Mouse (Mus musculus) CH12.LX (cell line): ENCODE data around the gene Nop2. TPM values are rescaled to one million over a fixed set of nuclear protein-coding genes. Genes with fewer than 3 reads are reported as not detected.

Experiments
- DNase-seq: peaks from one replicate; pipeline ENCODE4 v3.0.0-alpha.2; 2013; ENCODE audit errors: extremely low read depth
- H3K27ac ChIP-seq: 2 replicates; pipeline ENCODE4 v1.5.1; 2012; ENCODE audit warnings: low read depth, mild to moderate bottlenecking, control low read depth, moderate library complexity; ENCODE audit not compliant: insufficient read depth
- H3K27me3 ChIP-seq: replicated peaks from 2 replicates; pipeline ENCODE3; 2012; ENCODE audit warnings: inconsistent platforms
- H3K36me3 ChIP-seq, 2 experiments: replicated peaks in 1 of 2; 2 replicates each; pipeline versions ENCODE3 to v1.6.1; 2012; ENCODE audit warnings: inconsistent platforms in 1 of 2, low read length in 1 of 2, mild to moderate bottlenecking in 1 of 2, mixed read lengths in 1 of 2, moderate library complexity in 1 of 2; ENCODE audit not compliant: control insufficient read depth in 1 of 2, insufficient read depth in 1 of 2
- H3K4me1 ChIP-seq, 2 experiments: 2 replicates each; pipeline ENCODE4 v1.6.1; 2012; ENCODE audit warnings: inconsistent platforms in 1 of 2, moderate library complexity in 1 of 2; ENCODE audit not compliant: insufficient read depth in 2 of 2, control insufficient read depth in 1 of 2
- H3K4me2 ChIP-seq: 2 replicates; pipeline ENCODE4 v1.6.1; 2012; ENCODE audit warnings: low read depth, mild to moderate bottlenecking, control low read depth; ENCODE audit not compliant: poor library complexity, insufficient read depth, severe bottlenecking
- H3K4me3 ChIP-seq, 3 experiments: fragments of 150-350 bp in 1 of 3; sonication (generic) in 1 of 3; replicated peaks in 1 of 3; 2 replicates each; pipeline versions ENCODE3 to v1.5.1; 2011 to 2012; ENCODE audit warnings: low read depth in 2 of 3, low read length in 2 of 3, mild to moderate bottlenecking in 2 of 3, moderate library complexity in 2 of 3, control low read depth in 1 of 3, improper control_type of control experiment in 1 of 3, inconsistent platforms in 1 of 3, mixed read lengths in 1 of 3; ENCODE audit not compliant: poor library complexity in 1 of 3
- H3K79me2 ChIP-seq: replicated peaks from 2 replicates; pipeline ENCODE4 v1.6.1; 2012; ENCODE audit warnings: mild to moderate bottlenecking, moderate library complexity; ENCODE audit not compliant: control insufficient read depth, poor library complexity, insufficient read depth, severe bottlenecking; ENCODE audit errors: extremely low read depth
- H3K9ac ChIP-seq: 2 replicates; pipeline ENCODE4 v1.6.1; 2012; ENCODE audit warnings: low read depth, mild to moderate bottlenecking, control low read depth, moderate library complexity; ENCODE audit not compliant: insufficient read depth
- H3K9me3 ChIP-seq: replicated peaks from 2 replicates; pipeline ENCODE3; 2012; ENCODE audit warnings: low read length, inconsistent platforms, mixed read lengths
- CTCF ChIP-seq, 2 experiments: IDR thresholded peaks in 1 of 2; conservative IDR thresholded peaks in 1 of 2; 2 replicates each; pipeline ENCODE4 v1.5.1; 2011 to 2012; ENCODE audit warnings: low read depth in 2 of 2, low read length in 2 of 2, improper control_type of control experiment in 1 of 2, inconsistent platforms in 1 of 2, mild to moderate bottlenecking in 1 of 2, moderate library complexity in 1 of 2
- E2F4 ChIP-seq: IDR thresholded peaks from 2 replicates; pipeline ENCODE4 v1.6.1; 2011; ENCODE audit warnings: low read depth, low read length, improper control_type of control experiment; ENCODE audit not compliant: insufficient replicate concordance
- EP300 ChIP-seq: IDR thresholded peaks from 2 replicates; pipeline ENCODE4 v1.6.1; 2011; ENCODE audit warnings: low read length, improper control_type of control experiment
- HCFC1 ChIP-seq: IDR thresholded peaks from 2 replicates; pipeline ENCODE4 v1.6.1; 2012; ENCODE audit warnings: low read depth, mild to moderate bottlenecking, inconsistent platforms, low read length, improper control_type of control experiment
- IRF4 ChIP-seq: IDR thresholded peaks from 2 replicates; pipeline ENCODE4 v1.6.1; 2014; ENCODE audit warnings: low read depth, mild to moderate bottlenecking, inconsistent platforms, low read length, improper control_type of control experiment
- JUN ChIP-seq: IDR thresholded peaks from 2 replicates; pipeline ENCODE4 v1.6.1; 2011; ENCODE audit warnings: low read depth, mild to moderate bottlenecking, low read length, improper control_type of control experiment, moderate library complexity; ENCODE audit not compliant: insufficient read depth
- MAZ ChIP-seq: IDR thresholded peaks from 2 replicates; pipeline ENCODE4 v1.6.1; 2012; ENCODE audit warnings: low read depth, mild to moderate bottlenecking, inconsistent platforms, low read length, improper control_type of control experiment, moderate library complexity
- MXI1 ChIP-seq: IDR thresholded peaks from 2 replicates; pipeline ENCODE4 v1.6.1; 2011; ENCODE audit warnings: mild to moderate bottlenecking, low read depth, low read length, improper control_type of control experiment
- NELFE ChIP-seq: IDR thresholded peaks from 2 replicates; pipeline ENCODE4 v1.6.1; 2011; ENCODE audit warnings: low read depth, low read length, improper control_type of control experiment
- PAX5 ChIP-seq: IDR thresholded peaks from 2 replicates; pipeline ENCODE4 v1.6.1; 2012; ENCODE audit warnings: low read length, inconsistent platforms, mixed read lengths
- POLR2A ChIP-seq: IDR thresholded peaks from 2 replicates; pipeline ENCODE4 v1.6.1; 2011; ENCODE audit warnings: low read depth, mild to moderate bottlenecking, improper control_type of control experiment, low read length
- POLR2AphosphoS2 ChIP-seq: IDR thresholded peaks from 2 replicates; pipeline ENCODE4 v1.6.1; 2011; ENCODE audit warnings: low read depth, low read length, improper control_type of control experiment
- RAD21 ChIP-seq: IDR thresholded peaks from 2 replicates; pipeline ENCODE4 v1.6.1; 2011; ENCODE audit warnings: low read depth, mild to moderate bottlenecking, low read length, improper control_type of control experiment, moderate library complexity
- SIN3A ChIP-seq: IDR thresholded peaks from 2 replicates; pipeline ENCODE4 v1.6.1; 2012; ENCODE audit warnings: low read length, improper control_type of control experiment, inconsistent platforms
- SMC3 ChIP-seq: IDR thresholded peaks from 2 replicates; pipeline ENCODE4 v1.6.1; 2011; ENCODE audit warnings: low read depth, low read length, improper control_type of control experiment
- TBP ChIP-seq: conservative IDR thresholded peaks from 2 replicates; pipeline ENCODE4 v1.6.1; 2011; ENCODE audit warnings: low read depth, low read length, improper control_type of control experiment
- TCF12 ChIP-seq: IDR thresholded peaks from 2 replicates; pipeline ENCODE4 v1.6.1; 2014; ENCODE audit warnings: low read depth, mild to moderate bottlenecking, inconsistent platforms, low read length, improper control_type of control experiment
- UBTF ChIP-seq: IDR thresholded peaks from 2 replicates; pipeline ENCODE4 v1.6.1; 2012; ENCODE audit warnings: low read depth, mild to moderate bottlenecking, inconsistent platforms, low read length, improper control_type of control experiment, moderate library complexity
- USF1 ChIP-seq: IDR thresholded peaks from 2 replicates; pipeline ENCODE4 v1.6.1; 2014; ENCODE audit warnings: low read depth, mild to moderate bottlenecking, inconsistent platforms, low read length, improper control_type of control experiment
- dilution Hi-C: fragments of 300-500 bp; cut with MboI; formaldehyde crosslinking; loops from 2 replicates; pipeline ENCODE4 v1.14.3; 2020; ENCODE audit warnings: low sequenced_read_pairs; ENCODE audit not compliant: extremely low pct_unique_long_range_greater_than_20kb, extremely low pct_ligation_motif_present
- in situ Hi-C: fragments of 300-500 bp; cut with MboI; formaldehyde crosslinking; loops from 3 replicates; pipeline ENCODE4 v1.14.3; 2019; ENCODE audit warnings: low sequenced_read_pairs, low pct_ligation_motif_present, low pct_unique_long_range_greater_than_20kb, mixed read lengths
- polyA plus RNA-seq: library from polyadenylated mRNA; unstranded; fragments of >175 nt; gene quantifications from 2 replicates; pipeline ENCODE4 v1.2.1, GENCODE M21; 2012; ENCODE audit warnings: low read depth; ENCODE audit not compliant: insufficient read length
- total RNA-seq, 2 experiments: library from RNA; depleted of rRNA; stranded (reverse); fragments of 300-350 nt in 1 of 2; fragments of >200 nt in 1 of 2; gene quantifications; 2 replicates each; pipeline ENCODE4 v1.2.3; 2012 to 2014

The Nop2 gene
- total and polyA plus RNA-seq, 3 experiments = 128 to 175 (median 154) TPM

- Histone ChIP-seq H3K36me3 (peaks cover 87 to 95% of the 10 kb centered on the region in 2 experiments), H3K4me3 (no peak overlapping the region), H3K27me3 (no peaks in the 10 kb centered on the region), H3K79me2 (peaks cover 1% of the 10 kb centered on the region; the same call in 1 of the 2 replicates), H3K4me1 (no peaks in the 10 kb centered on the region), H3K9me3 (peaks cover 10% of the 10 kb centered on the region), H3K4me2 (no peak overlapping the region), H3K9ac (no peak overlapping the region), H3K27ac (no peak overlapping the region)
- in situ Hi-C loops (no loop called here), dilution Hi-C loops (no loop called here)
- peak; percentile 9 to 20; a peak in 2 of 4 replicates for TF ChIP-seq CTCF (conservative IDR thresholded peaks at IDR 0.05 in 1 of 2, IDR thresholded peaks at IDR 0.05 in 1 of 2; ENCODE audit: low read depth in 2 of 2, low read length in 2 of 2)
- TF ChIP-seq USF1 = no peak
- TF ChIP-seq EP300 = no peak
- DNase-seq = no peak
Observed at GRCm38 (mm10) chr6:125107705-125108104, 24.0 kb upstream of the Nop2 start.

- no peak for TF ChIP-seq RAD21
- no peak for TF ChIP-seq TBP
- TF ChIP-seq SIN3A = no peak
- TF ChIP-seq JUN = no peak
- no peak for TF ChIP-seq IRF4
- TF ChIP-seq UBTF = no peak
- TF ChIP-seq MAZ = no peak
- no peak for TF ChIP-seq TCF12
- no peak for TF ChIP-seq EP300
- no peak for TF ChIP-seq E2F4
- no peak for TF ChIP-seq USF1
- TF ChIP-seq PAX5 = no peak
- TF ChIP-seq POLR2A = no peak
- dilution Hi-C loops = no loop called here
Observed at GRCm38 (mm10) chr6:125109371-125109770, 22.3 kb upstream of the Nop2 start.

DNA sequence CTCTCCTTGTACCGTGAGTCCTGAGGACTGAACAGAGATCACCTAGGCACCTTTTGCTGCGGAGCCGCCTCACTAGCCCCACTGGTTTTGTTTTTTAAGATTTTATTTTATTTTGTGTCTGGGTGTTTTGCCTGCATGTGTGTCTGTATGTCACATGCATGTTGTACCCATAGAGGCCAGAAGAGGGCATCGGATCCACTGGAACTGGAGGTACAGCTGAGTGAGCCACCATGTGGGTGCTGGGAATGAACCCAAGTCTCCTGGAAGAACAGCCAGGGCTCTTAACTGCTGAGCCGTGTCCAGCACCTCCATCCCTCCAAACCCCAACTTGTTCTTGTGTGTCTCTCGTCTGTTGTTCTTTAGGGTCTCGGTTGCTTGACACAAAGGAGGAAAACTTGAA lies 20.8 kb upstream of the Nop2 start:
- Histone ChIP-seq H3K9ac (no peak overlapping the region), H3K36me3 (peaks cover 85 to 94% of the 10 kb centered on the region in 2 experiments), H3K4me3 (no peak overlapping the region), H3K27ac (no peak overlapping the region), H3K79me2 (no peaks in the 10 kb centered on the region), H3K9me3 (peaks cover 10% of the 10 kb centered on the region), H3K4me2 (no peak overlapping the region), H3K4me1 (no peaks in the 10 kb centered on the region), H3K27me3 (no peaks in the 10 kb centered on the region)
- dilution Hi-C loops (no loop called here), in situ Hi-C loops (no loop called here)
- peak; percentile 52 for DNase-seq
- TF ChIP-seq MAZ = no peak
- peak; percentile 18 to 55; a peak in 3 of 4 replicates for TF ChIP-seq CTCF (conservative IDR thresholded peaks at IDR 0.05 in 1 of 2, IDR thresholded peaks at IDR 0.05 in 1 of 2; ENCODE audit: low read depth in 2 of 2, low read length in 2 of 2)
- TF ChIP-seq NELFE = no peak
- no peak for TF ChIP-seq HCFC1
- no peak for TF ChIP-seq MXI1
- TF ChIP-seq TCF12 = no peak
- TF ChIP-seq SMC3 = peak; percentile 27; the same call in 1 of the 2 replicates
- peak; percentile 9 for TF ChIP-seq RAD21
- TF ChIP-seq POLR2AphosphoS2 = no peak

More at GRCm38 (mm10) chr6:125109371-125109770, 22.3 kb upstream of the Nop2 start:
- Histone ChIP-seq H3K4me3 (no peak overlapping the region), H3K27ac (no peak overlapping the region), H3K79me2 (no peaks in the 10 kb centered on the region), H3K36me3 (peaks cover 95 to 98% of the 10 kb centered on the region in 2 experiments), H3K9me3 (peaks cover 10% of the 10 kb centered on the region), H3K4me1 (no peaks in the 10 kb centered on the region), H3K9ac (no peak overlapping the region), H3K4me2 (no peak overlapping the region), H3K27me3 (no peaks in the 10 kb centered on the region)
- in situ Hi-C loops = no loop called here
- DNase-seq = no peak
